In the genomic region with DNA sequence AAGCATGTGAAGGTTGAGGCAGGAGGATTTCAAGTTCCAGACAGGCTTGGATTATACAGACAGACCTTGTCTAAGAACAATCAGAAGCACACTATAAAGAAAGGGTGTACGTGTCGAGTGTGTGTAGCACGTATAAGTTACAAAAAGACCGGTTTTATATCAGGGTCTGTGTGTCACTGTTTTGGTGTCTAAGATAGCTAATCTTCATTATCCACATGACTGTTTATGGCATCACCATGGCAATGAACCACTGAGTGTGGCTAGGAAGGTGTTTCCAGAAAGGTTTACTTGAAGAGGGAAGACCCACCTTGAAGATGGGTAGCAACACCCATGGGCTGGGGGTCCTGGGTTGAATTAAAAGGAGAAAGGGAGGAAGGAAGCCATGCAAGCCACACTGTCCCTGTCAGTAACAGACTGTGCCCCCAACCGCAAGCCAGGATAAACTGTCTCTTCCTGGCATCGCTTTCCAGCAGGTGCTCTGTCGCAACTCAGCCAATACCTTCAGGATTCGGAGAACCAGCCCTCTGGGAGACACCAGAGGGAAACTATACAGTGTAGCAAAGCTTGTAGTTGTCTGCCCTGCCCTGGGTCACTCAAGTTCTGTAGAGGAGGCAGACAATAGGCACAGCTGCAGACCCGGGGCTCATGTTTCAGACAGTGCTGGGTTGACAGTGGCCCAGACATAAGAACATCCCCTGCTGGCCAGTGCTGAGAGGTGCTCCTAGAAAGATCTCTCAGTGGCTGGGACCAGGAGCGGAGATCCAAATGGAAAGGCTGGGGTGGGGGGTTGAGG, we compare ENCODE assay signal across 9 mouse cellular contexts. TPM values are rescaled to one million over a fixed set of nuclear protein-coding genes. Genes with fewer than 3 reads are reported as not detected.
DNase-seq lines count a peak whose midpoint lies in the region; ATAC-seq and TF ChIP-seq lines count a peak whose summit lies in the region.
"Had no signal": no experiment of that assay in that cellular context is flagged by ENCODE, and none has a peak within 500 bp of the region (broad histone marks: within the 10 kb centered on the region; RNA-seq: fewer than 3 reads in every experiment).

No protein-coding gene starts in this region.

- 21% methylated on average over 10 of the region's 10 CpGs for WGBS in liver, embryonic 14.5 days (ENCODE audit: insufficient replicate concordance)
- WGBS in cerebellum, adult 2 months: 57% methylated on average over 10 of the region's 10 CpGs

- no peak for DNase-seq in layer of hippocampus, adult 2 months (ENCODE audit: low spot score in 2 of 2)
- DNase-seq in layer of hippocampus, adult 18-20 months (ENCODE audit: low spot score in 2 of 2): no peak
- DNase-seq in brain, embryonic 14.5 days (ENCODE audit: low read depth): no peak
- DNase-seq in liver, embryonic 14.5 days (ENCODE audit: low read depth in 3 of 3, low spot score in 3 of 3): no peak
- DNase-seq in left cerebral cortex, adult 11 months (ENCODE audit: low spot score): no peak
- DNase-seq in cerebellum, adult 2 months: no peak
- DNase-seq in urinary bladder, postnatal 25 days (ENCODE audit: low spot score): no peak
- DNase-seq: kidney, postnatal 10 days had no signal

- H3K9ac ChIP-seq in ES-Bruce4 (ENCODE audit: low read depth, poor library complexity, severe bottlenecking): no peak overlapping the region
- H3K9ac ChIP-seq in liver, embryonic 14.5 days (replicated peaks): no peak overlapping the region; the same call in 1 of the 2 replicates

- no peak for TF ChIP-seq EP300 in ES-Bruce4 (IDR thresholded peaks at IDR 0.05; ENCODE audit: insufficient read depth, low read depth, low read length)
- peak; percentile 83 for TF ChIP-seq EP300 in liver, embryonic 14.5 days (IDR thresholded peaks at IDR 0.05; ENCODE audit: low read depth)

- no peak overlapping the region for H3K27ac ChIP-seq in layer of hippocampus, adult 2 months
- no peak overlapping the region for H3K27ac ChIP-seq in ES-Bruce4 (ENCODE audit: insufficient read depth, low read length)
- H3K27ac ChIP-seq in liver, embryonic 14.5 days: no peak overlapping the region
- H3K27ac ChIP-seq in cerebellum, adult 2 months (ENCODE audit: insufficient read depth, low read length): no peak overlapping the region

- no peaks in the 10 kb centered on the region for H3K36me3 ChIP-seq in ES-Bruce4 (ENCODE audit: control insufficient read depth, insufficient read depth, low read length, poor library complexity, severe bottlenecking)
- H3K36me3 ChIP-seq in liver, embryonic 14.5 days (replicated peaks; ENCODE audit: control insufficient read depth, insufficient read depth, low read depth): no peaks in the 10 kb centered on the region

- TF ChIP-seq POLR2A in ES-Bruce4 (IDR thresholded peaks at IDR 0.05; ENCODE audit: insufficient read depth, low read length): no peak
- no peak for TF ChIP-seq POLR2A in brain, embryonic 14.5 days (IDR thresholded peaks at IDR 0.05; ENCODE audit: borderline replicate concordance, extremely low read depth, insufficient read depth, insufficient read length, poor library complexity, severe bottlenecking)
- no peak for TF ChIP-seq POLR2A in cerebellum, adult 2 months (IDR thresholded peaks at IDR 0.05; ENCODE audit: borderline replicate concordance, insufficient read depth, low read length)

- H3K4me1 ChIP-seq in ES-Bruce4 (ENCODE audit: control insufficient read depth, insufficient read depth, low read length): peaks cover 26% of the 10 kb centered on the region
- H3K4me1 ChIP-seq in liver, embryonic 14.5 days (replicated peaks; ENCODE audit: control insufficient read depth in 2 of 2, insufficient read depth in 2 of 2, low read length in 1 of 2): peaks cover 32 to 72% of the 10 kb centered on the region in 2 experiments
- no peaks in the 10 kb centered on the region for H3K4me1 ChIP-seq in cerebellum, adult 2 months (ENCODE audit: control insufficient read depth, insufficient read depth, low read length)

- no peaks in the 10 kb centered on the region for H3K9me3 ChIP-seq in ES-Bruce4 (replicated peaks; ENCODE audit: control insufficient read depth, insufficient read depth, low read length, poor library complexity, severe bottlenecking)
- H3K9me3 ChIP-seq in liver, embryonic 14.5 days (ENCODE audit: control insufficient read depth, low read length): no peaks in the 10 kb centered on the region

- ATAC-seq in liver, embryonic 14.5 days (ENCODE audit: insufficient read depth): peak; percentile 38; the same call in 1 of the 2 replicates

- TF ChIP-seq CTCF in layer of hippocampus, adult 2 months (conservative IDR thresholded peaks at IDR 0.05): peak; percentile 55
- peak; percentile 24 for TF ChIP-seq CTCF in ES-Bruce4 (IDR thresholded peaks at IDR 0.05; ENCODE audit: low read depth, low read length)
- TF ChIP-seq CTCF in brain, embryonic 14.5 days (IDR thresholded peaks at IDR 0.05; ENCODE audit: borderline replicate concordance, extremely low read depth, insufficient read depth, insufficient read length): 0 out of 2 replicates have a peak, but pooled peaks have one; percentile 14
- TF ChIP-seq CTCF in liver, embryonic 14.5 days (IDR thresholded peaks at IDR 0.05; ENCODE audit: low read depth): peak; percentile 58
- TF ChIP-seq CTCF in cerebellum, adult 2 months (IDR thresholded peaks at IDR 0.05; ENCODE audit: borderline replicate concordance, insufficient read depth, low read depth, low read length): no peak

- peak overlapping the region; percentile 9; the same call in 1 of the 2 replicates for H3K4me2 ChIP-seq in liver, embryonic 14.5 days (ENCODE audit: low read depth)

- H3K27me3 ChIP-seq in ES-Bruce4 (ENCODE audit: control insufficient read depth, insufficient read depth, low read length, poor library complexity, severe bottlenecking): no peaks in the 10 kb centered on the region
- no peaks in the 10 kb centered on the region for H3K27me3 ChIP-seq in liver, embryonic 14.5 days (ENCODE audit: control insufficient read depth, insufficient read depth, low read length)
- H3K27me3 ChIP-seq in cerebellum, adult 2 months (ENCODE audit: control insufficient read depth, insufficient read depth, low read length): 0 out of 2 replicates have a peak, but pooled peaks cover 1% of the 10 kb centered on the region

- no peak overlapping the region for H3K4me3 ChIP-seq in layer of hippocampus, adult 2 months
- no peak overlapping the region for H3K4me3 ChIP-seq in ES-Bruce4 (ENCODE audit: low read depth, low read length)
- no peak overlapping the region for H3K4me3 ChIP-seq in liver, embryonic 14.5 days (ENCODE audit: insufficient read depth in 1 of 2, low read depth in 2 of 2, low read length in 2 of 2)
- H3K4me3 ChIP-seq in cerebellum, adult 2 months (replicated peaks; ENCODE audit: insufficient read depth, low read depth, low read length): no peak overlapping the region

RNA-seq across cellular contexts. Expression of a gene that starts 7.1 kb away (rescaled TPM):
- 1 to 10 TPM; 1.7 to 1.8 TPM for total RNA-seq in layer of hippocampus, adult 2 months (2021)
- total RNA-seq in layer of hippocampus, adult 18-20 months (2021): 1 to 10 TPM; 2.0 to 2.3 TPM
- 1.2 and 1.9 TPM in 2 replicates for polyA plus RNA-seq in ES-Bruce4 (2011; ENCODE audit: insufficient read depth, insufficient read length, low read depth, missing spikeins)
- 0.34 and 0.44 TPM in 2 replicates for polyA plus RNA-seq in brain, embryonic 14.5 days (2012; rRNA removed)
- polyA plus RNA-seq in liver, embryonic 14.5 days (2012; rRNA removed): 1.7 and 2.2 TPM in 2 replicates
- 1.6 and 1.7 TPM in 2 replicates for polyA plus RNA-seq in liver, embryonic 14.5 days (2014; fragmentation: Nextera tagmentation; extraction: Ambion mirVana)
- polyA plus RNA-seq in cerebellum, adult 2 months (2012; rRNA removed): 1.1 and 1.2 TPM in 2 replicates

RNA-seq across cellular contexts. Expression of a gene that starts 30.0 kb away (rescaled TPM):
- 10 to 100 TPM; 43.9 to 47.0 TPM for total RNA-seq in layer of hippocampus, adult 2 months (2021)
- 10 to 100 TPM; 45.9 to 46.2 TPM for total RNA-seq in layer of hippocampus, adult 18-20 months (2021)
- 36.4 and 38.7 TPM in 2 replicates for polyA plus RNA-seq in ES-Bruce4 (2011; ENCODE audit: insufficient read depth, insufficient read length, low read depth, missing spikeins)
- polyA plus RNA-seq in brain, embryonic 14.5 days (2012; rRNA removed): 71.3 and 95.6 TPM in 2 replicates
- polyA plus RNA-seq in liver, embryonic 14.5 days (2012; rRNA removed): 93.7 and 238 TPM in 2 replicates
- 622 and 681 TPM in 2 replicates for polyA plus RNA-seq in liver, embryonic 14.5 days (2014; fragmentation: Nextera tagmentation; extraction: Ambion mirVana)
- 85.9 and 101 TPM in 2 replicates for polyA plus RNA-seq in cerebellum, adult 2 months (2012; rRNA removed)
